Mouse (Mus musculus) stomach, embryonic 14.5 days (tissue): ENCODE measurements around the gene Spata25. TPM values are rescaled to one million over a fixed set of nuclear protein-coding genes. Genes with fewer than 3 reads are reported as not detected.
"Not testable (repeated sequence)": the region's sequence is repeated elsewhere in the genome, so short reads cannot be mapped to it uniquely, and the experiment has no call there.

Experiments used
- ATAC-seq: fragments of 200-750 bp; cut with Nextera tagmentation; 2 replicates; pipeline ENCODE4 v1.8.0; 2017; ENCODE audit warnings: low read depth, moderate TSS enrichment; ENCODE audit not compliant: insufficient number of reproducible peaks, insufficient read depth, low FRiP score
- H3K27ac ChIP-seq: fragments of 300-500 bp; sonication (generic); 2 replicates; pipeline ENCODE4 v1.5.1; 2014; ENCODE audit warnings: mild to moderate bottlenecking, low read length, moderate library complexity, mixed read lengths
- H3K27me3 ChIP-seq: fragments of 300-500 bp; sonication (generic); 2 replicates; pipeline ENCODE4 v1.6.1; 2014; ENCODE audit warnings: low read length, control low read depth, mixed read lengths; ENCODE audit not compliant: control insufficient read depth, insufficient read depth
- H3K36me3 ChIP-seq: fragments of 300-500 bp; sonication (generic); 2 replicates; pipeline ENCODE4 v1.6.1; 2014; ENCODE audit warnings: mild to moderate bottlenecking, control low read depth, low read length, moderate library complexity, mixed read lengths; ENCODE audit not compliant: control insufficient read depth, insufficient read depth
- H3K4me1 ChIP-seq: fragments of 300-500 bp; sonication (generic); 2 replicates; pipeline ENCODE4 v1.6.1; 2014; ENCODE audit warnings: low read length, control low read depth, mixed read lengths; ENCODE audit not compliant: control insufficient read depth, insufficient read depth
- H3K4me2 ChIP-seq: fragments of 300-500 bp; sonication (generic); replicated peaks from 2 replicates; pipeline ENCODE4 v1.6.1; 2014; ENCODE audit warnings: low read depth, low read length, control low read depth
- H3K4me3 ChIP-seq: fragments of 300-500 bp; sonication (generic); 2 replicates; pipeline ENCODE4 v1.5.1; 2014; ENCODE audit warnings: low read depth, low read length, control low read depth
- H3K9ac ChIP-seq: fragments of 300-500 bp; sonication (generic); replicated peaks from 2 replicates; pipeline ENCODE4 v1.6.1; 2014; ENCODE audit warnings: low read depth, mild to moderate bottlenecking, control low read depth, low read length, moderate library complexity, mixed read lengths
- H3K9me3 ChIP-seq: fragments of 300-500 bp; sonication (generic); 2 replicates; pipeline ENCODE4 v1.6.1; 2016; ENCODE audit warnings: low read depth, low read length, control low read depth; ENCODE audit not compliant: control insufficient read depth
- WGBS: fragments of 180-500 bp; shearing (Covaris S2); extraction: QIAGEN DNeasy Blood & Tissue Kit; methylation state at CpG from one replicate; pipeline ENCODE4 v1.1.7; 2014; 5-methylcytosine and 5-hydroxymethylcytosine counted together
- polyA plus RNA-seq: library from polyadenylated mRNA; unstranded; fragments of >200 nt; fragmentation: Nextera tagmentation; extraction: Ambion mirVana; gene quantifications from 2 replicates; pipeline ENCODE4 v1.2.1, GENCODE M21; 2014

Gene Spata25
- not detected in 2 replicates for polyA plus RNA-seq

DNA sequence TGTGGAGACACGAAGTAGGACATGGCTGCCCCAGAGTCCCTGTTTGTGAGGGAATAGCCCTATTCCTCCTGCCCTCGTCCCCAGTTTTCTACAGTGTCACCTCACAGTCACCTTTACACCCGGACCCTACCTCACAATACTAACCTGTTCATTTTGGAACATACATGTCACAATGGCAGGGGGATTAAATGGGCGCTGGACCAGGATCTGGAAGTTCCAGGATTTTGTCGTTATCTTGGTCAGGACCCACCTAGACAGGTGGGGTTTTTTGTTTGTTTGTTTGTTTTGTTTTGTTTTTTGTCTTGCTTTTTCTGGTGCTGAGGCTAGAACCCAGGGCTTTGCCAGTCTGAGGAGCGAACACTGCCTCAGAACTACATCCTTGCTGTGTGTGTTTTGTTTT, at the start of gene Spata25:
TSS of gene Spata25 (minus strand) at position 101 of the 400 bp plus-strand sequence.
- H3K4me2 ChIP-seq, result no peak within 1 kb of the TSS
- no peak for ATAC-seq

DNA sequence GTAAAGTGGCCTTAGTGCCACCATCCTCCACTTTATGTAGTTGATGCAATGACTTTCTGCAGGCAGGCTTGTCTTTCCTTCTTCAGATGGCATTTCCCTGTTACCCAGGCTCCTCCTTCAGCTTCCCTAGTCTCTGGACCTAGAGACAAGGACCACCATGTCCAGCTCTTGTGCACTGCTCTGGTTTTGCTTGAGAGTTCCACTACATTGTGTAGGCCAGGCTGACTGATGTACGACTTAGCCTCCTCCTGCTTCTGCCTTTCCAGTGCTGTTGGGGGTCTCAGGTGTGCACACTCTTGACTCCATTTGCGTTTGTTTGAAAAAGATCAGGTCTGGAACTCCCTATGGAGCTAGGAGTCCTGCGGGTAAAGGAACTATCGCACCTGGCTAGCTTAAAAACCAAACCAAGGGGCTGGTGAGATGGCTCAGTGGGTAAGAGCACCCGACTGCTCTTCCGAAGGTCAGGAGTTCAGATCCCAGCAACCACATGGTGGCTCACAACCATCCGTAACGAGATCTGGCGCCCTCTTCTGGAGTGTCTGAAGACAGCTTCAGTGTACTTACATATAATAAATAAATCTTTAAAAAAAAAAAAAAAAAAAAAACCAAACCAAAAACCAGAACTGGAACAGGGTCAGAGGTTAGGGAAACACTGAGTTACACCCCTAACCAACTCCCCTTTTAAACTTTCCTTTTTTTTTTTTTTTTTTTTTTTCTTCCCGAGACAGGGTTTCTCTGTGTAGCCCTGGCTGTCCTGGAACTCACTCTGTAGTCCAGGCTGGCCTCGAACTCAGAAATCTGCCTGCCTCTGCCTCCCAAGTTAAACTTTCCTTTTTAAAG, 49.3 kb upstream of the Spata25 start:
- H3K9ac ChIP-seq, H3K9me3 ChIP-seq, H3K36me3 ChIP-seq, H3K27me3 ChIP-seq, ATAC-seq: not testable (repeated sequence)
- Histone ChIP-seq H3K4me3 (peak overlapping the region; percentile 97; the same call in 1 of the 2 replicates), H3K4me2 (peak overlapping the region; percentile 89), H3K4me1 (peaks cover 18% of the 10 kb centered on the region; the same call in 1 of the 2 replicates), H3K27ac (peak overlapping the region; percentile 33; the same call in 1 of the 2 replicates)
- 65% methylated on average over 11 of the region's 11 CpGs for WGBS

More for the DNA sequence above, at the start of gene Spata25:
- Histone ChIP-seq H3K36me3 (peaks cover 28% of the 10 kb centered on the region), H3K9ac (no peak within 1 kb of the TSS), H3K9me3 (no peaks in the 10 kb centered on the region), H3K27ac (no peak within 1 kb of the TSS), H3K4me1 (peaks cover 4% of the 10 kb centered on the region; the same call in 1 of the 2 replicates), H3K4me3 (no peak within 1 kb of the TSS), H3K27me3 (no peaks in the 10 kb centered on the region)
- WGBS, result 86% methylated on average over 6 of the region's 6 CpGs

- H3K4me3 ChIP-seq, ATAC-seq, H3K9ac ChIP-seq, H3K4me2 ChIP-seq, H3K27ac ChIP-seq, H3K9me3 ChIP-seq, H3K27me3 ChIP-seq, H3K36me3 ChIP-seq: not testable (repeated sequence)
- peaks cover 15% of the 10 kb centered on the region; the same call in 1 of the 2 replicates for H3K4me1 ChIP-seq
- 53% methylated on average over 2 of the region's 2 CpGs for WGBS
These were observed 47.3 kb upstream of the Spata25 start for GRCm38 (mm10) chr2:164875648-164876047.

DNA sequence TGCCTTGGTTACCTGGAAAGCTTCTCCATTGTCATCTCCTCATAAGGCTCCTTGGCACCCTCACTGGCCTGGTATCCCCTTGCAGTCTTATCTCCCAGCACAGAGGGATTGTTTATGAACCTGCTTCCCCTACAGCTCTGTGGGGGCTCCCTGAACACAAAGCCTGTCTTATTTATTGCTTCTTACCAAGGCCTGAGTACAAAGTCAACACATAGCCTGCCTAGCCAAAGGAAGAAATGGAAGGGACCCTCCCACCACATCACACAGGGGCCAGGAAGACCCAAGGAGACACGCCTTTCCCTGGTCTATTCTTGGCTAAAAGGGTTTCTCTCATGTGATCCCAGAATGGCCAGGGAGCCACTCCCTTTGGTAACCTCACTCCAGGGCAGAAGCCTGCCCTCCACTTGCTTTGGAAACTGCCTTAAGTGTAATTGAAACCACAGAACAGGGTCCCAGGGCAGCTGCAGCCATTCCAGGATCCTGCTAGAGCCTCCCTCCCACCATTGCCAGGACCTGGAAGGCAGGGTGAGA, 46.0 kb upstream of the Spata25 start:
- Histone ChIP-seq H3K4me1 (peaks cover 10% of the 10 kb centered on the region; the same call in 1 of the 2 replicates), H3K9me3 (no peaks in the 10 kb centered on the region), H3K27ac (peak overlapping the region; percentile 59; the same call in 1 of the 2 replicates), H3K36me3 (no peaks in the 10 kb centered on the region), H3K27me3 (no peaks in the 10 kb centered on the region), H3K4me3 (no peak overlapping the region), H3K9ac (no peak overlapping the region), H3K4me2 (no peak overlapping the region)
- whole genome bisulfite sequencing, result 35% methylated on average over 1 of the region's 1 CpGs
- no peak for ATAC-seq

DNA sequence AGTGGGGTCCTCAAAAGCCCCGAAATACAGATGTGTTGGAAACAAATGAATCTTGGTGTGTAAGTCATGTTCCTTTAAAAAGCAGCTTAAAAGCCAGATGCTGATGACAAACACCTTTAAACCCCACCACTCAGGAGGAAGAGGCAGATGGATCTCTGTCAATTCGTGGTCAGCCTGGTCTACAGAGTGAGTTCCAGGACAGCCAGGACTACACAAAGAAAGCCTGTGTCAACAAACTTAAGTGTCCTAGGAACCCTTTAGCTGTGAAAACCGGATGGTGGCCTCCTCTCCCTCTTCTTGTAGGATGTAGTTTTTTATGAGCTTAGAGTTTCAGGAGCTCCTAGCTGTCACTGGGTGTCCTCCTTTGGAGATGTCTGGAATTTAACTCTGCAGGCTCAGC, 45.3 kb upstream of the Spata25 start:
- Histone ChIP-seq H3K4me2 (no peak overlapping the region), H3K36me3 (no peaks in the 10 kb centered on the region), H3K27ac (no peak overlapping the region), H3K9me3 (no peaks in the 10 kb centered on the region), H3K9ac (no peak overlapping the region), H3K4me3 (no peak overlapping the region), H3K4me1 (peaks cover 10% of the 10 kb centered on the region; the same call in 1 of the 2 replicates), H3K27me3 (no peaks in the 10 kb centered on the region)
- ATAC-seq, result no peak
- 52% methylated on average over 3 of the region's 3 CpGs for whole genome bisulfite sequencing

DNA sequence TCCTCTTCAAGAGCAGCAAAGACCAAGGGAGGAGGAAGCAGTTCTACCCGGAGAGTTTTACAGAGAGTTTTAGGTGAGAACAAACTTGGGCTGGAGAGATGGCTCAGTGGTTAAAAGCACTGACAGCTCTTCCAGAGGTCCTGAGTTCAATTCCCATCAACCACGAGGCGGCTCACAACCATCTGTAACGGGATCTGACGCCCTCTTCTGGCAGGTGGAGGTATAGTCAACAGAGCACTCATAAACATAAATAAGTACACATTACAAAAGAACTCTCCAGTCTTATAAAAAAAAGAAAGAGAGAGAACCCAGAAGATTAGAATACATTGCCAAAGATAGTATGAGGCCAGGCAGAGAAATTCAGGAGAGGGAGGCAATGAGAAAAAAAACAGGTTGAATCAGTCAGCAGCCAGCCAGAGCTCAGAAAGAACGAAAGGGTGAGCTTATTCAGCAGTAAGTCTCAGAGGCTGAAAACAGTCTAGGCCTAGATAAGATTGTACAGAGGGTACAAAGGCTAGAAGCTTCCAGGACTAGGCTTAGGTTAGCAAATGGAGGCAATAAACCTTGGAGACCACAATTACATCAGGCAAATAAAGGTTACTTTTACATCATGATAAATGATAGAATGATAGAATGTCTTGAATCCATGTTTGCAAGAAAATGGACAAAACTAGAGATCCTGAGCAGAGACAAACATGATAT, 43.4 kb upstream of the Spata25 start:
- Histone ChIP-seq H3K4me2 (no peak overlapping the region), H3K4me3 (no peak overlapping the region), H3K9me3 (no peaks in the 10 kb centered on the region), H3K9ac (no peak overlapping the region), H3K27me3 (no peaks in the 10 kb centered on the region), H3K4me1 (peaks cover 7% of the 10 kb centered on the region; the same call in 1 of the 2 replicates), H3K36me3 (no peaks in the 10 kb centered on the region), H3K27ac (no peak overlapping the region)
- ATAC-seq, result no peak
- 50% methylated on average over 6 of the region's 6 CpGs for WGBS

- Histone ChIP-seq H3K27ac (peak overlapping the region; percentile 15; the same call in 1 of the 2 replicates), H3K9me3 (no peaks in the 10 kb centered on the region), H3K9ac (no peak overlapping the region), H3K27me3 (no peaks in the 10 kb centered on the region), H3K4me1 (peaks cover 4% of the 10 kb centered on the region; the same call in 1 of the 2 replicates), H3K4me2 (no peak overlapping the region), H3K4me3 (no peak overlapping the region), H3K36me3 (no peaks in the 10 kb centered on the region)
- WGBS, result 61% methylated on average over 7 of the region's 7 CpGs
- no peak for ATAC-seq
These were observed 40.2 kb upstream of the Spata25 start for GRCm38 (mm10) chr2:164868491-164868890.

DNA sequence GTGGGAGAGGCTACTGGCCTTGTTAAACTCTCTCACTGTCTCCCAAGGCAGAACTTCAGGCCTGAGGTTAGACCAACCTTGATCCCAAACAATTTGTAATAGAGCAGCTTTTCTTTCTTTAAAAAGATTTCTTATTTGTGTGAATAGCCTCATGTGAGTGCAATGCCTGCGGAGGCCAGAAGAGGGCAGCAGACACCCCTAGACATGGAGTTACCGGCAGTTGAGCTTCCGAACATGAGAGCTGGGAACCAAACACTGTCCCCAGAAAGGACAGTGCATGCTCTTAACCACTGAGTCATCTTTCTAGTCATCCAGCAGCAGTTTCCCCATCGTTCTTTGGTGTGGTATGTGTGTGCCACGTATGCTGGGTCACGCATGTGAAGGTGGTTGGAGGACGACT, 39.2 kb upstream of the Spata25 start:
- 93% methylated on average over 7 of the region's 7 CpGs for WGBS
- no peak for ATAC-seq
- Histone ChIP-seq H3K9ac (no peak overlapping the region), H3K9me3 (no peaks in the 10 kb centered on the region), H3K36me3 (no peaks in the 10 kb centered on the region), H3K27me3 (no peaks in the 10 kb centered on the region), H3K4me2 (no peak overlapping the region), H3K4me1 (peaks cover 4% of the 10 kb centered on the region; the same call in 1 of the 2 replicates), H3K27ac (peak overlapping the region; percentile 64; the same call in 1 of the 2 replicates), H3K4me3 (no peak overlapping the region)
